In genomic region chr9:99425262-99425661, GRCm38 (mm10) we compare ENCODE assay signal across 22 mouse cellular contexts. TPM values are rescaled to one million over a fixed set of nuclear protein-coding genes. Genes with fewer than 3 reads are reported as not detected.
DNase-seq lines count a peak whose midpoint lies in the region; ATAC-seq lines count a peak whose summit lies in the region.
"Had no signal": no experiment of that assay in that cellular context is flagged by ENCODE, and none has a peak within 500 bp of the region (broad histone marks: within the 10 kb centered on the region; RNA-seq: fewer than 3 reads in every experiment).

No protein-coding gene starts in this region.

- H3K27ac ChIP-seq in kidney, embryonic 14.5 days (ENCODE audit: low read depth, low read length): no peak overlapping the region
- H3K27ac ChIP-seq in midbrain, embryonic 10.5 days (replicated peaks): 0 out of 2 replicates have a peak overlapping the region, but pooled peaks have one; percentile 1
- no peak overlapping the region for H3K27ac ChIP-seq in midbrain, embryonic 15.5 days

- 49% methylated on average over 9 of the region's 9 CpGs for WGBS in kidney, embryonic 14.5 days
- WGBS in midbrain, embryonic 10.5 days: 81% methylated on average over 9 of the region's 9 CpGs
- WGBS in midbrain, embryonic 15.5 days: 73% methylated on average over 9 of the region's 9 CpGs

- 0 out of 2 replicates have a peak, but pooled peaks have one; percentile 12 for ATAC-seq in kidney, embryonic 14.5 days (ENCODE audit: low FRiP score, low TSS enrichment)
- no peak for ATAC-seq in midbrain, embryonic 15.5 days (replicated peaks)
- no peak for ATAC-seq in cerebellum, adult (ENCODE audit: insufficient number of reproducible peaks, low FRiP score, low TSS enrichment)
- ATAC-seq: activated CD4-positive, CD25-positive, alpha-beta regulatory T cell, adult 4 months; forebrain, embryonic 16.5 days had no signal

- H3K36me3 ChIP-seq in kidney, embryonic 14.5 days (ENCODE audit: control insufficient read depth, insufficient read depth, low read length): no peaks in the 10 kb centered on the region
- H3K36me3 ChIP-seq in midbrain, embryonic 10.5 days: no peaks in the 10 kb centered on the region
- H3K36me3 ChIP-seq in midbrain, embryonic 15.5 days (replicated peaks): no peaks in the 10 kb centered on the region

- peak; percentile 15 for DNase-seq in adrenal gland, postnatal 14 days
- DNase-seq in adrenal gland, postnatal 4 days (ENCODE audit: low spot score in 2 of 2): no peak
- no peak for DNase-seq in kidney, adult 8-10 months
- no peak for DNase-seq in midbrain, embryonic 10.5 days (ENCODE audit: low spot score)
- no peak for DNase-seq in cerebellum, adult 9-11 months
- DNase-seq: adrenal gland, postnatal 36 days; cerebellum, postnatal 25 days; heart, postnatal 36 days; lung, embryonic 14.5 days; retina, postnatal 1 day; thymus, adult 18-20 months had no signal

- no peak overlapping the region for H3K4me3 ChIP-seq in kidney, embryonic 14.5 days (ENCODE audit: low read length)
- H3K4me3 ChIP-seq in midbrain, embryonic 10.5 days: no peak overlapping the region
- H3K4me3 ChIP-seq in midbrain, embryonic 15.5 days: no peak overlapping the region
- H3K4me3 ChIP-seq: erythroblast, embryonic 14.5 days had no signal

- H3K27me3 ChIP-seq in kidney, embryonic 14.5 days (ENCODE audit: control insufficient read depth, insufficient read depth, low read length): no peaks in the 10 kb centered on the region
- H3K27me3 ChIP-seq in midbrain, embryonic 10.5 days (ENCODE audit: low read depth, poor library complexity, severe bottlenecking): no peaks in the 10 kb centered on the region
- H3K27me3 ChIP-seq in midbrain, embryonic 15.5 days (replicated peaks): no peaks in the 10 kb centered on the region

- peaks cover 14% of the 10 kb centered on the region; the same call in 1 of the 2 replicates for H3K4me1 ChIP-seq in kidney, embryonic 14.5 days (ENCODE audit: control insufficient read depth, insufficient read depth, low read length)
- H3K4me1 ChIP-seq in midbrain, embryonic 10.5 days: peaks cover 28% of the 10 kb centered on the region
- peaks cover 18% of the 10 kb centered on the region; the same call in 1 of the 2 replicates for H3K4me1 ChIP-seq in midbrain, embryonic 15.5 days

- no peak overlapping the region for H3K4me2 ChIP-seq in kidney, embryonic 14.5 days (replicated peaks; ENCODE audit: low read depth, low read length)
- H3K4me2 ChIP-seq in midbrain, embryonic 15.5 days: no peak overlapping the region
- H3K4me2 ChIP-seq: lung, embryonic 14.5 days had no signal

- no peaks in the 10 kb centered on the region for H3K9me3 ChIP-seq in kidney, embryonic 14.5 days (ENCODE audit: control insufficient read depth, low read length)
- no peaks in the 10 kb centered on the region for H3K9me3 ChIP-seq in midbrain, embryonic 10.5 days (replicated peaks)
- no peaks in the 10 kb centered on the region for H3K9me3 ChIP-seq in midbrain, embryonic 15.5 days

- no peak overlapping the region for H3K9ac ChIP-seq in kidney, embryonic 14.5 days (ENCODE audit: low read depth, low read length)
- H3K9ac ChIP-seq in midbrain, embryonic 15.5 days: no peak overlapping the region
- H3K9ac ChIP-seq: lung, embryonic 14.5 days had no signal

RNA-seq across cellular contexts. Expression of gene Mras, which starts 11.9 kb away (rescaled TPM):
- 39.2 and 40.7 TPM in 2 replicates for total RNA-seq in adrenal gland, postnatal 14 days (2021)
- 10 to 100 TPM; 42.8 to 55.3 TPM for total RNA-seq in adrenal gland, postnatal 4 days (2021)
- 9.9 and 11.8 TPM in 2 replicates for polyA plus RNA-seq in kidney, embryonic 14.5 days (2014; fragmentation: Nextera tagmentation; extraction: Ambion mirVana)
- 8.0 and 11.7 TPM in 2 replicates for polyA plus RNA-seq in midbrain, embryonic 10.5 days (2016; fragmentation: Nextera tagmentation; extraction: Ambion mirVana)
- 64.2 and 64.3 TPM in 2 replicates for polyA plus RNA-seq in midbrain, embryonic 15.5 days (2015; fragmentation: Nextera tagmentation; extraction: Ambion mirVana)
- total RNA-seq: monocyte, adult 5-6 weeks had no signal
- polyA plus RNA-seq: activated CD4-positive, CD25-positive, alpha-beta regulatory T cell, adult 4 months; erythroblast, embryonic 14.5 days had no signal

RNA-seq across cellular contexts. Expression of gene Nme9, which starts 26.0 kb away (rescaled TPM):
- total RNA-seq in adrenal gland, postnatal 14 days (2021): not detected in 2 replicates
- total RNA-seq in adrenal gland, postnatal 4 days (2021): not detected
- not detected in 2 replicates for polyA plus RNA-seq in kidney, embryonic 14.5 days (2014; fragmentation: Nextera tagmentation; extraction: Ambion mirVana)
- polyA plus RNA-seq in midbrain, embryonic 10.5 days (2016; fragmentation: Nextera tagmentation; extraction: Ambion mirVana): not detected in 2 replicates
- polyA plus RNA-seq in midbrain, embryonic 15.5 days (2015; fragmentation: Nextera tagmentation; extraction: Ambion mirVana): 0.30 and 1.1 TPM in 2 replicates
- total RNA-seq: adrenal gland, postnatal 36 days; gastrocnemius, adult 18-20 months; heart, postnatal 36 days; left cerebral cortex, postnatal 36 days; megakaryocyte progenitor cell, adult 5-6 weeks; monocyte, adult 5-6 weeks; neutrophil, adult 5-6 weeks had no signal
- polyA plus RNA-seq: activated CD4-positive, CD25-positive, alpha-beta regulatory T cell, adult 4 months; erythroblast, embryonic 14.5 days; lung, embryonic 14.5 days had no signal
